Mouse (Mus musculus) liver, postnatal 0 days (tissue): Measurements from ENCODE around the gene Nr1i3. TPM values are rescaled to one million over a fixed set of nuclear protein-coding genes. Genes with fewer than 3 reads are reported as not detected.

Experiments used
- ATAC-seq: fragments of 200-750 bp; cut with Nextera tagmentation; 2 replicates; pipeline ENCODE4 v1.8.0; 2017; ENCODE audit warnings: mild to moderate bottlenecking, moderate library complexity
- DNase-seq: peaks from one replicate; pipeline ENCODE4 v3.0.0-alpha.2; 2016
- H3K27ac ChIP-seq: fragments of 300-500 bp; sonication (generic); 2 replicates; pipeline ENCODE4 v1.5.1; 2014; ENCODE audit warnings: antibody characterized with exemption, moderate library complexity, mild to moderate bottlenecking, low read depth
- H3K27me3 ChIP-seq: fragments of 300-500 bp; sonication (generic); 2 replicates; pipeline ENCODE4 v1.6.1; 2014; ENCODE audit warnings: low read length, control low read depth, mixed read lengths; ENCODE audit not compliant: insufficient read depth
- H3K36me3 ChIP-seq: fragments of 300-500 bp; sonication (generic); replicated peaks from 2 replicates; pipeline ENCODE4 v1.6.1; 2014; ENCODE audit warnings: mild to moderate bottlenecking, control low read depth, low read length, moderate library complexity, mixed read lengths; ENCODE audit not compliant: insufficient read depth
- H3K4me1 ChIP-seq: fragments of 300-500 bp; sonication (generic); 2 replicates; pipeline ENCODE4 v1.6.1; 2014; ENCODE audit warnings: antibody characterized with exemption, mild to moderate bottlenecking, control low read depth; ENCODE audit not compliant: insufficient read depth
- H3K4me2 ChIP-seq: fragments of 300-500 bp; sonication (generic); 2 replicates; pipeline ENCODE4 v1.6.1; 2014; ENCODE audit warnings: low read depth, mild to moderate bottlenecking, low read length, moderate library complexity, mixed read lengths
- H3K4me3 ChIP-seq: fragments of 300-500 bp; sonication (generic); 2 replicates; pipeline ENCODE4 v1.5.1; 2014; ENCODE audit warnings: low read depth, low read length
- H3K9ac ChIP-seq: fragments of 300-500 bp; sonication (generic); replicated peaks from 2 replicates; pipeline ENCODE4 v1.6.1; 2014; ENCODE audit warnings: mild to moderate bottlenecking, moderate library complexity
- H3K9me3 ChIP-seq: fragments of 300-500 bp; sonication (generic); 2 replicates; pipeline ENCODE4 v1.6.1; 2016; ENCODE audit warnings: mild to moderate bottlenecking, control low read depth, low read length, mixed read lengths
- CTCF ChIP-seq: sonication (generic); IDR thresholded peaks from 2 replicates; pipeline ENCODE4 v1.5.1; 2016; ENCODE audit warnings: antibody characterized with exemption, low read depth
- EP300 ChIP-seq: IDR thresholded peaks from 2 replicates; pipeline ENCODE4 v1.6.1; 2016; ENCODE audit warnings: antibody characterized with exemption, low read depth, mild to moderate bottlenecking
- WGBS: fragments of 180-500 bp; shearing (Covaris S2); extraction: QIAGEN DNeasy Blood & Tissue Kit; methylation state at CpG from one replicate; pipeline ENCODE4 v1.1.7; 2014; ENCODE audit not compliant: insufficient replicate concordance; 5-methylcytosine and 5-hydroxymethylcytosine counted together
- polyA plus RNA-seq: library from polyadenylated mRNA; unstranded; fragments of >200 nt; fragmentation: Nextera tagmentation; extraction: Ambion mirVana; gene quantifications from 2 replicates; pipeline ENCODE4 v1.2.1, GENCODE M21; 2015

Gene Nr1i3
- polyA plus RNA-seq, 1 experiment from 2014 or later: 53.1 TPM

- 0 out of 2 replicates have a peak, but pooled peaks have one; percentile 10 for TF ChIP-seq CTCF
- no peak for TF ChIP-seq EP300
- H3K9ac ChIP-seq: peak within 1 kb of the TSS; percentile 83
- H3K36me3 ChIP-seq: peaks cover 21% of the 10 kb centered on the region
- H3K9me3 ChIP-seq: no peaks in the 10 kb centered on the region
- peak within 1 kb of the TSS; percentile 68 for H3K27ac ChIP-seq
- peak within 1 kb of the TSS; percentile 85 for H3K4me2 ChIP-seq
- H3K4me3 ChIP-seq: peak within 1 kb of the TSS; percentile 90
- no peaks in the 10 kb centered on the region for H3K27me3 ChIP-seq
- DNase-seq: peak; percentile 98
- 4% methylated on average over 36 of the region's 36 CpGs for WGBS
- peaks cover 21% of the 10 kb centered on the region for H3K4me1 ChIP-seq
- peak; percentile 96 for ATAC-seq
These were observed 56.2 kb downstream of the Nr1i3 start, which contains the start of gene B4galt3 for GRCm38 (mm10) chr1:171269848-171270572. Gene B4galt3 (plus strand): TSS chr1:171270328.

Other genes starting within 250 kb of the Nr1i3 start
- 18.0 and 18.7 TPM in 2 replicates for gene Fcgr2b, start 237.4 kb upstream of the Nr1i3 start, polyA plus RNA-seq
- 9.4 and 9.7 TPM in 2 replicates for gene Fcgr4, start 195.1 kb upstream of the Nr1i3 start, polyA plus RNA-seq
- 40.3 and 41.8 TPM in 2 replicates for gene Fcgr3, start 149.0 kb upstream of the Nr1i3 start, polyA plus RNA-seq
- 0.90 and 1.5 TPM in 2 replicates for gene Cfap126, start 100.1 kb upstream of the Nr1i3 start, polyA plus RNA-seq
- 207 and 212 TPM in 2 replicates for gene Sdhc, start 63.4 kb upstream of the Nr1i3 start, polyA plus RNA-seq
- 0.05 and 0.12 TPM in 2 replicates for gene Mpz, start 63.3 kb upstream of the Nr1i3 start, polyA plus RNA-seq
- 6.7 and 8.2 TPM in 2 replicates for gene Pcp4l1, start 17.7 kb upstream of the Nr1i3 start, polyA plus RNA-seq
- 5.7 and 6.6 TPM in 2 replicates for gene Tomm40l, start 8.5 kb downstream of the Nr1i3 start, polyA plus RNA-seq
- gene Apoa2, start 11.1 kb downstream of the Nr1i3 start, polyA plus RNA-seq: 20,306 and 20,852 TPM in 2 replicates
- 171 and 176 TPM in 2 replicates for gene Fcer1g, start 20.4 kb downstream of the Nr1i3 start, polyA plus RNA-seq
- gene Adamts4, start 36.5 kb downstream of the Nr1i3 start, polyA plus RNA-seq: 0.41 and 0.51 TPM in 2 replicates
- 158 and 170 TPM in 2 replicates for gene Ndufs2, start 37.4 kb downstream of the Nr1i3 start, polyA plus RNA-seq
- gene B4galt3, start 56.4 kb downstream of the Nr1i3 start, polyA plus RNA-seq: 16.0 and 16.7 TPM in 2 replicates
- gene Ppox, start 67.2 kb downstream of the Nr1i3 start, polyA plus RNA-seq: 61.5 and 69.6 TPM in 2 replicates
- gene Usp21, start 74.0 kb downstream of the Nr1i3 start, polyA plus RNA-seq: 13.9 and 15.1 TPM in 2 replicates
- 58.1 and 59.6 TPM in 2 replicates for gene Ufc1, start 81.1 kb downstream of the Nr1i3 start, polyA plus RNA-seq
- 16.4 and 17.7 TPM in 2 replicates for gene Dedd, start 115.2 kb downstream of the Nr1i3 start, polyA plus RNA-seq
- gene Nit1, start 131.7 kb downstream of the Nr1i3 start, polyA plus RNA-seq: 73.4 and 74.6 TPM in 2 replicates
- 46.2 and 47.7 TPM in 2 replicates for gene Pfdn2, start 131.7 kb downstream of the Nr1i3 start, polyA plus RNA-seq
- 0.59 and 0.60 TPM in 2 replicates for gene Klhdc9, start 146.8 kb downstream of the Nr1i3 start, polyA plus RNA-seq
- 0.15 and 0.22 TPM in 2 replicates for gene Nectin4, start 156.1 kb downstream of the Nr1i3 start, polyA plus RNA-seq
- 5.6 and 7.0 TPM in 2 replicates for gene Arhgap30, start 175.0 kb downstream of the Nr1i3 start, polyA plus RNA-seq
- gene Usf1, start 197.3 kb downstream of the Nr1i3 start, polyA plus RNA-seq: 22.6 and 25.4 TPM in 2 replicates
- 36.5 and 37.8 TPM in 2 replicates for gene Tstd1, start 204.9 kb downstream of the Nr1i3 start, polyA plus RNA-seq
- gene F11r, start 223.6 kb downstream of the Nr1i3 start, polyA plus RNA-seq: 57.9 and 61.7 TPM in 2 replicates